Mouse (Mus musculus) heart, embryonic 14.5 days (tissue): Measurements from ENCODE around the gene Fut2. TPM values are rescaled to one million over a fixed set of nuclear protein-coding genes. Genes with fewer than 3 reads are reported as not detected.

Source experiments
- ATAC-seq: fragments of 200-750 bp; cut with Nextera tagmentation; 2 replicates; pipeline ENCODE4 v1.8.0; 2017; ENCODE audit warnings: low read depth, moderate TSS enrichment; ENCODE audit not compliant: insufficient number of reproducible peaks, insufficient read depth, low FRiP score
- H3K27ac ChIP-seq, 2 experiments: fragments of 200-500 bp in 1 of 2; fragments of 300-500 bp in 1 of 2; sonication (generic) in 1 of 2; replicated peaks in 1 of 2; 2 replicates each; pipeline ENCODE4 v1.5.1; 2012 to 2014; ENCODE audit warnings: low read depth in 2 of 2, low read length in 2 of 2, control low read depth in 1 of 2, mild to moderate bottlenecking in 1 of 2, mixed read lengths in 1 of 2; ENCODE audit not compliant: control insufficient read depth in 1 of 2, insufficient read depth in 1 of 2
- H3K27me3 ChIP-seq: fragments of 300-500 bp; sonication (generic); 2 replicates; pipeline ENCODE4 v1.6.1; 2014; ENCODE audit warnings: mild to moderate bottlenecking, low read length, control low read depth; ENCODE audit not compliant: control insufficient read depth, insufficient read depth
- H3K36me3 ChIP-seq: fragments of 300-500 bp; sonication (generic); 2 replicates; pipeline ENCODE4 v1.6.1; 2014; ENCODE audit warnings: mild to moderate bottlenecking, control low read depth, low read length, mixed read lengths; ENCODE audit not compliant: control insufficient read depth, insufficient read depth
- H3K4me1 ChIP-seq, 2 experiments: fragments of 200-500 bp in 1 of 2; fragments of 300-500 bp in 1 of 2; sonication (generic) in 1 of 2; 2 replicates each; pipeline ENCODE4 v1.6.1; 2012 to 2014; ENCODE audit warnings: low read length in 2 of 2, control low read depth in 1 of 2, mixed read lengths in 1 of 2; ENCODE audit not compliant: control insufficient read depth in 2 of 2, insufficient read depth in 2 of 2
- H3K4me2 ChIP-seq: fragments of 300-500 bp; sonication (generic); 2 replicates; pipeline ENCODE4 v1.6.1; 2014; ENCODE audit warnings: mild to moderate bottlenecking, low read length
- H3K4me3 ChIP-seq, 2 experiments: fragments of 200-500 bp in 1 of 2; fragments of 300-500 bp in 1 of 2; sonication (generic) in 1 of 2; 2 replicates each; pipeline ENCODE4 v1.5.1; 2012 to 2014; ENCODE audit warnings: low read length in 2 of 2, mild to moderate bottlenecking in 2 of 2, control low read depth in 1 of 2, low read depth in 1 of 2, moderate library complexity in 1 of 2; ENCODE audit not compliant: control insufficient read depth in 1 of 2, insufficient read depth in 1 of 2
- H3K9ac ChIP-seq: fragments of 300-500 bp; sonication (generic); 2 replicates; pipeline ENCODE4 v1.6.1; 2014; ENCODE audit warnings: mild to moderate bottlenecking, low read length
- H3K9me3 ChIP-seq: fragments of 300-500 bp; sonication (generic); 2 replicates; pipeline ENCODE4 v1.6.1; 2016; ENCODE audit warnings: low read length, control low read depth; ENCODE audit not compliant: control insufficient read depth
- WGBS: fragments of 180-500 bp; shearing (Covaris S2); extraction: QIAGEN DNeasy Blood & Tissue Kit; methylation state at CpG from one replicate; pipeline ENCODE4 v1.1.7; 2014; 5-methylcytosine and 5-hydroxymethylcytosine counted together
- polyA plus RNA-seq: library from polyadenylated mRNA; unstranded; fragments of >200 nt; fragmentation: Nextera tagmentation; extraction: Ambion mirVana; gene quantifications from 2 replicates; pipeline ENCODE4 v1.2.1, GENCODE M21; 2014

Gene Fut2
- polyA plus RNA-seq, 1 experiment from 2014 or later, result 2.4 TPM

- Histone ChIP-seq H3K27ac (peak overlapping the region; percentile 70 to 93), H3K4me1 (peaks cover 28 to 43% of the 10 kb centered on the region in 2 experiments), H3K9me3 (no peaks in the 10 kb centered on the region), H3K27me3 (peaks cover 1% of the 10 kb centered on the region), H3K9ac (peak overlapping the region; percentile 93), H3K36me3 (peaks cover 9% of the 10 kb centered on the region), H3K4me3 (peak overlapping the region; percentile 66 to 74), H3K4me2 (peak overlapping the region; percentile 96)
- no peak for ATAC-seq
- under 1% methylated on average over 21 of the region's 21 CpGs for WGBS
Observed at GRCm38 (mm10) chr7:45705443-45705864, 39.3 kb upstream of the Fut2 start.

DNA sequence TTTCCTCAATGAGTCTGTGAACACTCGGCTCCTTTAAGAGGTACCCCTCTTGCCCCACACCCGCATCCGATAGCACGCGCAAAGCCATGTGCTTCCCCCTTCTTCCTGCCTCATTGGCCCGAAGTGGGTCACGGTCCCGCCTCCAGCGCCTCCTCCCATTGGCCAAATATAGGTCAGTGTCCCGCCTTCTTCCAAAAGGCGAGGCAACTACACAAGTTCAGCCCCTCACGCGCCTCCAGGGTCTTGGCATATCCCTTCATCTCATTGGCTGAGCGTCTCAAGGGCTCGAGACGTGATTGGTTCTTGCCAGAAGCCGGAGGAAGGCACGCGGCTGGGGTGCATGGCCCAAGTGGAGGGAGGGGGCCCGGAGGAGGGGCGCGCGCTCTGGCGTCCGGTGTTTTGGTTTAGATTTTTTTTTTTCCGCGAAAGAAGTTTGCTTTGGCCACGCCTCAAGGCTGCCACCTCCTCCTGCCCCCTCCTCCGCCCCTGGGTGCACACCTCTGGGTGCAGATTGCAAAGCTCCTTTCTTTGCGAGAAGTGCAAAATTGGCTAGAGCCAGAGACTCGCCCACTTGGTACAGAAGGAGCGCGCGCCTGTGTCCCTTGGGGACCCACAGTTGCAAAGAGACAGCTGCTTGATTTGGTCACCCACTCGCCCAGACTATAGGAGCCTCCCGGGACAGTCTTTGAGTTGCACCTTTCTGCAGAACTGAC is 38.7 kb upstream of the Fut2 start, which contains the start of gene Dbp:
Gene Dbp (plus strand): TSS at position 359 of the 713 bp plus-strand sequence.
- peak within 1 kb of the TSS; percentile 89 to 93 for H3K27ac ChIP-seq
- peaks cover 7% of the 10 kb centered on the region for H3K27me3 ChIP-seq
- peak within 1 kb of the TSS; percentile 66 to 74 for H3K4me3 ChIP-seq
- peaks cover 4% of the 10 kb centered on the region for H3K36me3 ChIP-seq
- H3K9ac ChIP-seq, result peak within 1 kb of the TSS; percentile 93
- WGBS, result under 1% methylated on average over 36 of the region's 36 CpGs
- peak; percentile 86 for ATAC-seq
- peak within 1 kb of the TSS; percentile 96 for H3K4me2 ChIP-seq
- peaks cover 28 to 49% of the 10 kb centered on the region in 2 experiments for H3K4me1 ChIP-seq
- no peaks in the 10 kb centered on the region for H3K9me3 ChIP-seq

GRCm38 (mm10) chr7:45704046-45704559 is 37.9 kb upstream of the Fut2 start:
- H3K9ac ChIP-seq, result peak overlapping the region; percentile 67
- H3K36me3 ChIP-seq, result no peaks in the 10 kb centered on the region
- H3K4me1 ChIP-seq, result peaks cover 28 to 54% of the 10 kb centered on the region in 2 experiments
- H3K27me3 ChIP-seq, result peaks cover 14% of the 10 kb centered on the region
- H3K4me2 ChIP-seq, result peak overlapping the region; percentile 96
- no peaks in the 10 kb centered on the region for H3K9me3 ChIP-seq
- H3K4me3 ChIP-seq, result peak overlapping the region; percentile 58 to 74
- WGBS, result 1% methylated on average over 13 of the region's 13 CpGs
- peak; percentile 27; the same call in 1 of the 2 replicates for ATAC-seq
- H3K27ac ChIP-seq, result peak overlapping the region; percentile 89 to 90

- H3K27me3 ChIP-seq, result peaks cover 19% of the 10 kb centered on the region
- H3K9me3 ChIP-seq, result no peaks in the 10 kb centered on the region
- H3K36me3 ChIP-seq, result no peaks in the 10 kb centered on the region
- WGBS, result 36% methylated on average over 12 of the region's 12 CpGs
- ATAC-seq, result no peak
- H3K4me1 ChIP-seq, result peaks cover 28 to 51% of the 10 kb centered on the region in 2 experiments
- H3K27ac ChIP-seq, result peak overlapping the region; percentile 89 to 90
- H3K4me2 ChIP-seq, result peak overlapping the region; percentile 96
- peak overlapping the region; percentile 58 to 74 for H3K4me3 ChIP-seq
- peak overlapping the region; percentile 67 for H3K9ac ChIP-seq
Observed at GRCm38 (mm10) chr7:45703521-45704033, 37.4 kb upstream of the Fut2 start.

DNA sequence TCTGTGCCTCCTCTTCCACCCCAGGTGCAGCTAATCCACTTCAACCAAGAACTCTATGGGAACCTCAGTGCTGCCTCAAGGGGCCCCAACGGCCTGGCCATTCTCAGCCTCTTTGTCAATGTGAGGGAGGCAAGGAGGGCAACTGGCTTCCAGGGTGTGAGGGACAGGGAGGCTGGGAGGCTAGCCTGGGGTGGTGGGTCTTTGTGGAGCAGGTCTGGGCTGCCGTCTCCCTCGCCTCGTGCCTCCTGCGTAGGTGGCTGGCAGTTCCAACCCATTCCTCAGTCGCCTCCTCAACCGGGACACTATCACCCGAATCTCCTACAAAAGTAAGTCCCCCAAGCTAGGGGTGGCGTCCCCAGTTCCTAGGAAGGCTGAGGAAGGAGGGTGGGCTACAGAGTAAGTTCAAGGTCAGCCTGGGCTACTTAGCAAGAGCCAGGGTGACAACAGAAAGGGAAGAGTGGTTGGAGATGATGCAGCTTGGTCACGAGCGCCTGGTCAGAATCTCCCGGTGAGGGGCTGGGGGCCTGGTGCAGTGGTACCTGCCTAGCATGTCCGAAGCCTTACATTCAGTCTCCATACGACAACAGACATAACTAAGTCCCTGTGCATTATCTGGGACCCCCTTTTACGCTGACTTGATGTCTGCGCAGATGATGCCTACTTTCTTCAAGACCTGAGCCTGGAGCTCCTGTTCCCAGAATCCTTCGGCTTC is 36.8 kb upstream of the Fut2 start:
- no peak overlapping the region; the same call in 1 of the 2 replicates for H3K4me2 ChIP-seq
- H3K4me1 ChIP-seq, result peaks cover 25 to 45% of the 10 kb centered on the region in 2 experiments

GRCm38 (mm10) chr7:45702316-45702715 is 36.1 kb upstream of the Fut2 start:
- H3K27ac ChIP-seq, result no peak overlapping the region
- H3K27me3 ChIP-seq, result peaks cover 23% of the 10 kb centered on the region
- H3K4me2 ChIP-seq, result no peak overlapping the region
- H3K9me3 ChIP-seq, result no peaks in the 10 kb centered on the region
- no peaks in the 10 kb centered on the region for H3K36me3 ChIP-seq
- no peak overlapping the region for H3K9ac ChIP-seq
- H3K4me3 ChIP-seq, result no peak overlapping the region
- peaks cover 22 to 39% of the 10 kb centered on the region in 2 experiments for H3K4me1 ChIP-seq
- WGBS, result 91% methylated on average over 11 of the region's 11 CpGs
- ATAC-seq, result no peak

More for the DNA sequence above, 36.8 kb upstream of the Fut2 start:
- WGBS, result 86% methylated on average over 17 of the region's 17 CpGs
- ATAC-seq, result no peak
- peaks cover 23% of the 10 kb centered on the region for H3K27me3 ChIP-seq
- H3K36me3 ChIP-seq, result no peaks in the 10 kb centered on the region
- H3K4me3 ChIP-seq, result no peak overlapping the region
- H3K9me3 ChIP-seq, result no peaks in the 10 kb centered on the region
- 0 out of 2 replicates have a peak overlapping the region, but pooled peaks have one; percentile 67 for H3K9ac ChIP-seq
- no peak overlapping the region for H3K27ac ChIP-seq

GRCm38 (mm10) chr7:45701607-45702006 is 35.4 kb upstream of the Fut2 start:
- Histone ChIP-seq H3K36me3 (no peaks in the 10 kb centered on the region), H3K27me3 (peaks cover 23% of the 10 kb centered on the region), H3K4me3 (no peak overlapping the region), H3K27ac (no peak overlapping the region), H3K9ac (peak overlapping the region; percentile 58; the same call in 1 of the 2 replicates), H3K4me1 (peaks cover 17 to 34% of the 10 kb centered on the region in 2 experiments), H3K9me3 (no peaks in the 10 kb centered on the region), H3K4me2 (peak overlapping the region; percentile 83; the same call in 1 of the 2 replicates)
- WGBS, result 90% methylated on average over 11 of the region's 11 CpGs
- no peak for ATAC-seq
